Mouse (Mus musculus): ENCODE measurements around the gene Olfr796.

GRCm38 (mm10) chr10:129567355-129567754 lies 45.0 kb downstream of the Olfr796 start, which contains the start of gene Olfr794:
- TF ChIP-seq CTCF (IDR thresholded peaks at IDR 0.05; ENCODE audit: low read depth, low read length) (no peak), POLR2A (IDR thresholded peaks at IDR 0.05; ENCODE audit: insufficient read depth, low read length) (no peak), EP300 (IDR thresholded peaks at IDR 0.05; ENCODE audit: insufficient read depth, low read depth, low read length) (no peak)
